Mouse (Mus musculus): ENCODE data around the gene Calhm6. TPM values are rescaled to one million over a fixed set of nuclear protein-coding genes. Genes with fewer than 3 reads are reported as not detected.

Gene Calhm6
- polyA plus RNA-seq, 1 experiment from 2014 or later, result 0.75 TPM

DNA sequence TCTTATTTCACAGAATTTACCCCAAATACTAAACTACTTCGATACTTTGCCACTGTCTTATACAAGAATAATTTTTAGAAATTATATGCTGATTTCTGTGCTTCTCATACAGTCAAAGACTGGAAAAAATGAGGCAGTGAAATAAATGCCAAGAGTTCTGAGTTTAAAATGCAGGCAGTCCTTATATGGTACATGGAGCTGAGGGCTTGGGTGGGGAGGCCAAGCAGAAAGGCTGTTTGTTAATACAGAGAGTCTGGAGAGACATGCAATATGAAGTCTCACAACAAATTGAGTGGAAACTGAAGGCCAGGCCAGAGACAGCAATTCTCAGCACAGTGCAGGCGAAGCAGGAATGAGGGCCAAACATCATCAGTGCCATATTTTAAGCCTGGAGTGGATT, 39.3 kb downstream of the Calhm6 start:
- H3K9me3 ChIP-seq (ENCODE audit: control insufficient read depth, low read length), result no peaks in the 10 kb centered on the region
- no peak overlapping the region for H3K9ac ChIP-seq (replicated peaks; ENCODE audit: low read depth, low read length)
- H3K4me3 ChIP-seq (ENCODE audit: low read depth, low read length), result no peak overlapping the region
- no peaks in the 10 kb centered on the region for H3K4me1 ChIP-seq (ENCODE audit: control insufficient read depth, insufficient read depth, low read length)
- no peak for ATAC-seq (ENCODE audit: low read depth)
- WGBS, result 89% methylated on average over 2 of the region's 2 CpGs
- no peak overlapping the region for H3K27ac ChIP-seq (ENCODE audit: low read depth, low read length)
- no peak overlapping the region for H3K4me2 ChIP-seq (ENCODE audit: low read depth, low read length)
- H3K27me3 ChIP-seq (ENCODE audit: control insufficient read depth, insufficient read depth, low read length), result no peaks in the 10 kb centered on the region
- no peaks in the 10 kb centered on the region for H3K36me3 ChIP-seq (ENCODE audit: control insufficient read depth, insufficient read depth, low read length)

DNA sequence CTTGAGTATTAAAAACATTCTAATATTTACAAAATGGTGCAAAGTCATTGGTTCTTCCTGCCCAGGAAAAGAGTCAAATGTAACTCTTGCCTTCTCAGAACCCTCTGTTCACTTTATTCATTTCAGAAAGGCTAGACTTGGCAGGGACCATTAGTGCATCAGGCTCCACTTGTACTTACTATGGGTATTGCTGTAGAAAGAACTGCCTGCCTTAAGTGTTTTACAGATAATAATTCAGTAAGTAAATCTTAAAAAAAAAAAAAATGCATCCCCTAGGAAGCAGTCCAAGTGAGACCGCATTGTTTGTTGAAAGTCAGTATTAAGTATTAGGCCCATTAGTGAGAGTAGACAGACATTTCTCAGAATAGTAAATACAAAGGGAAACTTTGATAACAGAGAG, 41.3 kb downstream of the Calhm6 start:
- Histone ChIP-seq H3K4me1 (ENCODE audit: control insufficient read depth, insufficient read depth, low read length) (no peaks in the 10 kb centered on the region), H3K36me3 (ENCODE audit: control insufficient read depth, insufficient read depth, low read length) (no peaks in the 10 kb centered on the region), H3K9me3 (ENCODE audit: control insufficient read depth, low read length) (no peaks in the 10 kb centered on the region), H3K27me3 (ENCODE audit: control insufficient read depth, insufficient read depth, low read length) (no peaks in the 10 kb centered on the region), H3K4me3 (ENCODE audit: low read depth, low read length) (no peak overlapping the region), H3K27ac (ENCODE audit: low read depth, low read length) (no peak overlapping the region), H3K4me2 (ENCODE audit: low read depth, low read length) (no peak overlapping the region), H3K9ac (replicated peaks; ENCODE audit: low read depth, low read length) (no peak overlapping the region)
- no peak for ATAC-seq (ENCODE audit: low read depth)
- WGBS, result 80% methylated on average over 1 of the region's 1 CpGs

Other genes starting within 250 kb of the Calhm6 start
- gene Rsph4a, start 222.9 kb downstream of the Calhm6 start, polyA plus RNA-seq (2014; fragmentation: Nextera tagmentation; extraction: Ambion mirVana), result 1.1 and 1.7 TPM in 2 replicates
- 24.3 and 25.8 TPM in 2 replicates for gene Zup1, start 176.7 kb downstream of the Calhm6 start, polyA plus RNA-seq (2014; fragmentation: Nextera tagmentation; extraction: Ambion mirVana)
- 141 and 149 TPM in 2 replicates for gene Rwdd1, start 108.4 kb downstream of the Calhm6 start, polyA plus RNA-seq (2014; fragmentation: Nextera tagmentation; extraction: Ambion mirVana)
- gene Trappc3l, start 90.4 kb downstream of the Calhm6 start, polyA plus RNA-seq (2014; fragmentation: Nextera tagmentation; extraction: Ambion mirVana), result 0.63 TPM in 1 of 2 replicates, not detected in the other
- not detected in 2 replicates for gene Calhm4, start 83.7 kb downstream of the Calhm6 start, polyA plus RNA-seq (2014; fragmentation: Nextera tagmentation; extraction: Ambion mirVana)
- gene Calhm5, start 31.5 kb downstream of the Calhm6 start, polyA plus RNA-seq (2014; fragmentation: Nextera tagmentation; extraction: Ambion mirVana), result 0.71 and 1.1 TPM in 2 replicates
- gene Dse, start 79.7 kb upstream of the Calhm6 start, polyA plus RNA-seq (2014; fragmentation: Nextera tagmentation; extraction: Ambion mirVana), result 4.0 and 10.0 TPM in 2 replicates
- gene Tspyl1, start 154.2 kb upstream of the Calhm6 start, polyA plus RNA-seq (2014; fragmentation: Nextera tagmentation; extraction: Ambion mirVana), result 128 and 136 TPM in 2 replicates
- gene Tspyl4, start 169.5 kb upstream of the Calhm6 start, polyA plus RNA-seq (2014; fragmentation: Nextera tagmentation; extraction: Ambion mirVana), result 177 and 193 TPM in 2 replicates

All from neural tube, embryonic 14.5 days (tissue).